Mouse (Mus musculus) kidney, embryonic 16.5 days (tissue): Measurements from ENCODE around the gene Emc3. TPM values are rescaled to one million over a fixed set of nuclear protein-coding genes. Genes with fewer than 3 reads are reported as not detected.
A peak's percentile ranks its signal among the peaks of the same experiment; 100 is the strongest.

Experiments used
- ATAC-seq: fragments of 200-750 bp; cut with Nextera tagmentation; 2 replicates; pipeline ENCODE4 v1.8.0; 2017; ENCODE audit warnings: moderate TSS enrichment; ENCODE audit not compliant: low FRiP score, low TSS enrichment
- H3K27ac ChIP-seq: fragments of 300-500 bp; sonication (generic); 2 replicates; pipeline ENCODE4 v1.5.1; 2014; ENCODE audit warnings: low read length
- H3K27me3 ChIP-seq: fragments of 300-500 bp; sonication (generic); 2 replicates; pipeline ENCODE4 v1.6.1; 2014; ENCODE audit warnings: low read length, control low read depth, mixed read lengths; ENCODE audit not compliant: insufficient read depth
- H3K36me3 ChIP-seq: fragments of 300-500 bp; sonication (generic); 2 replicates; pipeline ENCODE4 v1.6.1; 2014; ENCODE audit warnings: low read length, control low read depth, mixed read lengths; ENCODE audit not compliant: insufficient read depth
- H3K4me1 ChIP-seq: fragments of 300-500 bp; sonication (generic); 2 replicates; pipeline ENCODE4 v1.6.1; 2014; ENCODE audit warnings: low read length, control low read depth, mixed read lengths; ENCODE audit not compliant: insufficient read depth
- H3K4me2 ChIP-seq: fragments of 300-500 bp; sonication (generic); replicated peaks from 2 replicates; pipeline ENCODE4 v1.6.1; 2014; ENCODE audit warnings: low read depth, low read length
- H3K4me3 ChIP-seq: fragments of 300-500 bp; sonication (generic); 2 replicates; pipeline ENCODE4 v1.5.1; 2014; ENCODE audit warnings: mild to moderate bottlenecking, low read length
- H3K9ac ChIP-seq: fragments of 300-500 bp; sonication (generic); replicated peaks from 2 replicates; pipeline ENCODE4 v1.6.1; 2014; ENCODE audit warnings: low read length
- H3K9me3 ChIP-seq: fragments of 300-500 bp; sonication (generic); 2 replicates; pipeline ENCODE4 v1.6.1; 2016; ENCODE audit warnings: low read length, control low read depth
- WGBS: fragments of 180-500 bp; shearing (Covaris S2); extraction: QIAGEN DNeasy Blood & Tissue Kit; methylation state at CpG from one replicate; pipeline ENCODE4 v1.1.7; 2014; 5-methylcytosine and 5-hydroxymethylcytosine counted together
- polyA plus RNA-seq: library from polyadenylated mRNA; unstranded; fragments of >200 nt; fragmentation: Nextera tagmentation; extraction: Ambion mirVana; gene quantifications from 2 replicates; pipeline ENCODE4 v1.2.1, GENCODE M21; 2015

Emc3 gene
- polyA plus RNA-seq, 1 experiment from 2014 or later: 122 TPM

DNA sequence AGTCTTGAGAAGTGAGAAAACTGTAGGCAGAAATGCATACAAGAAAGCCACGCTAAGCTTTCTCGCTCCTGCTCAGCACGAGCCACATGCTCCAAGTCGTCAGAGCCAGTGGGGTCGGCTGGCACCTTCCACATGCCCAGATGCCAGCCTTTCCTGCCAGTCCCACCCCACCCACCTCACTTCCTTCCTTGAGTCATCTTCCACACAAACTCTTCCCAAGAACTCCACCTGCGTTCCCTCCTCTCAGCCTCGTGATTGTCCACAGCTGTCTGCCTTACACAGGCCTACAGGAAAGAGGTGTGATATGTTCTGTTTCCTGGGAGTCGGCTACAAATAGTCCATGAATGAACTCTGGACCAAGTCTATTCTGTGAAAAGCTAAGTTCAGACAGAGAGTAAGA, 8.0 kb downstream of the Emc3 start:
- Histone ChIP-seq H3K27ac (no peak overlapping the region), H3K4me2 (no peak overlapping the region), H3K27me3 (no peaks in the 10 kb centered on the region), H3K4me1 (no peaks in the 10 kb centered on the region), H3K4me3 (no peak overlapping the region), H3K9me3 (no peaks in the 10 kb centered on the region), H3K36me3 (peaks cover 39% of the 10 kb centered on the region), H3K9ac (no peak overlapping the region)
- 83% methylated on average over 8 of the region's 8 CpGs for WGBS
- no peak for ATAC-seq

DNA sequence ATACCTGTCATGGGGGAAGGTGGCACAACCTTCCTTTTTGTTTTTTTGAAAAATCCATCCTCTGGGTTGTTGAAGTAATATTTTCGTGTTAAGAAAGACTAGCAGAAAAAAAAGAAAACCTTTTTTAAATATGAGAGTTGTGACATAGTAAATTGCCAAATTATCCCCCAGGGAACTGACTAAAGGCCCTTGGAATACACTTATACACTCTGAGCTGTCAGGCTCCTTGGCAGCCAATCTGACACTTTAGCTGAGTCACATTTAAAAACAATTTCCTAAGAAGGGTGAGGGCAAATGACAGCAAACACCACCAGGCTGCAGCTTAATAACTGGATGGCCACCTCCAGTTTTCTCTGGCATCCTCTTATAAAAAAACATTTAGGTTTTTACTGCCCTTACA, 9.1 kb downstream of the Emc3 start:
- H3K36me3 ChIP-seq: peaks cover 50% of the 10 kb centered on the region
- H3K4me2 ChIP-seq: no peak overlapping the region
- H3K27me3 ChIP-seq: no peaks in the 10 kb centered on the region
- no peaks in the 10 kb centered on the region for H3K4me1 ChIP-seq
- no peak overlapping the region for H3K9ac ChIP-seq
- H3K9me3 ChIP-seq: no peaks in the 10 kb centered on the region
- ATAC-seq: no peak
- no peak overlapping the region for H3K4me3 ChIP-seq
- WGBS: 82% methylated on average over 1 of the region's 1 CpGs
- no peak overlapping the region for H3K27ac ChIP-seq

DNA sequence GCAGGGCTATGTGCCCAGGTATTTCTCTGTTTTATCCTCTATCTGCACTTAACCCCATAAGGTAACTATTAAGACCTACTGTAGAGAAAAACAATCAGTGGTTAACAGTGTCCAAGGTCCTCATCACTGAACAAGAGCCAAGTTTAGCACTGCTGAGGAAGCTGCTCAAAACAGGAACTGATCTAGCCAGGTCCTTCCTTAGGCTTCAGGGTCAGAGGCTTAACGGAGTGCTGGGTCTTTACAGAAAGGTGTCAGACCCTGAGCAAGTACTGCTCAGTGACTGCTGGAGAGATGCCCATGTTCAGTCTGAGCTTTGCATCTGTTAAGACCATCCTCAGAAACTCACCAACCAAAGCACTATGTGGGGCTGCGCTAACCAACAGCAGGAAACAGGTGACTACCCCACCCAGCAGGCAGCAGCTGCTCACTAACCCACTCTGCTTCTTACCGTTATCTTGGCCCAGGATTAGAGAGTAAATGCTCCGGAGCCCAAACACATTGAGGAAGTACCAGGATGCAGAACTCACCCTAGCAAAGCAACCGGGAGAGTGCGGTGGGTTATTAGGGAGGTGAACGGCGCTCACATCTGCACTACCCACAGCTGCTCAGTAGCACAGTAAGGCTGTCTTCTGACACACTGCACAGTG, 13.9 kb downstream of the Emc3 start:
- H3K4me2 ChIP-seq: no peak overlapping the region
- no peaks in the 10 kb centered on the region for H3K27me3 ChIP-seq
- no peak overlapping the region for H3K9ac ChIP-seq
- no peaks in the 10 kb centered on the region for H3K9me3 ChIP-seq
- peaks cover 83% of the 10 kb centered on the region for H3K36me3 ChIP-seq
- no peak overlapping the region for H3K27ac ChIP-seq
- H3K4me1 ChIP-seq: no peaks in the 10 kb centered on the region
- ATAC-seq: no peak
- 93% methylated on average over 8 of the region's 8 CpGs for WGBS
- H3K4me3 ChIP-seq: no peak overlapping the region

DNA sequence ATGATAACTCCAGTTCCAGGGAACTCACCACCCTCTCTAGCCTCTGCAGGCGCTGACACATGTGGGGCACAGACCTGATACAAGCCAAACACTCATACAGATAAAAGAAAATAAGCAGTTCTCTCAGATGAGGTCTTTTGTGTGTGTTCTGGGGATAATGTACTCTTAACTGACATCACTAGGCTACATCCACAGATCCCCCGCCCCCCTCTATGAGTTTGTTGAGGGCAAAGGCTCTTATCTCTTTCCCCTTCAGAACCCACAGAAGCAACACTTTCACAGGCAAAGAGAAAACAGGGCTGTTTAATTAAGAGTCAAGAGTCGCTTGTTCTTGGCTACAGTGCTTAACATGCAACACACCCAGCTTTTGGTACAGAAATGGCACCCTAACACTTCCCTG, 16.9 kb downstream of the Emc3 start:
- Histone ChIP-seq H3K4me2 (no peak overlapping the region), H3K36me3 (peaks cover 61% of the 10 kb centered on the region), H3K9me3 (no peaks in the 10 kb centered on the region), H3K27me3 (no peaks in the 10 kb centered on the region), H3K27ac (no peak overlapping the region), H3K4me1 (no peaks in the 10 kb centered on the region), H3K9ac (no peak overlapping the region), H3K4me3 (no peak overlapping the region)
- no peak for ATAC-seq
- 98% methylated on average over 3 of the region's 3 CpGs for WGBS

DNA sequence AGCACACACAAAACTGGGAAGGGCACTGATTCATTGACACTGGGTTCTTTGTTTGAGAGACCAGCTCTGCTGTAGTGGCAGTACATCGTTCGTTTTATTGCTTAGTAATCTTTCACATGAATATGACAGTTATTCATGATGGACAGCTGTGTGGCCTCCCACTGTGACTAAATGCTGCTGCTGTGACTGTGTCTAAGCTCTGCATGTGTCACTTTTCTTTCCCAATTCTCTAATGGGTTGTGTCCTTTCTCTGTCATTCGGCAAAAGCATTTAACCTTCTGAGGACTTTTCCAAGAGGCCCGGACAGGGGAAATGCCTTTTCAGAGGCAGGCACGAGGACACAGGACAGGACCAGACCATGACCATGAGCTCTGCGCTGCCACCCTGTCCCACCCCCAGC, 17.5 kb downstream of the Emc3 start:
- no peaks in the 10 kb centered on the region for H3K27me3 ChIP-seq
- peaks cover 55% of the 10 kb centered on the region for H3K36me3 ChIP-seq
- WGBS: 94% methylated on average over 6 of the region's 6 CpGs
- H3K27ac ChIP-seq: no peak overlapping the region
- H3K4me2 ChIP-seq: no peak overlapping the region
- H3K4me1 ChIP-seq: no peaks in the 10 kb centered on the region
- ATAC-seq: no peak
- H3K4me3 ChIP-seq: no peak overlapping the region
- H3K9ac ChIP-seq: no peak overlapping the region
- H3K9me3 ChIP-seq: no peaks in the 10 kb centered on the region

DNA sequence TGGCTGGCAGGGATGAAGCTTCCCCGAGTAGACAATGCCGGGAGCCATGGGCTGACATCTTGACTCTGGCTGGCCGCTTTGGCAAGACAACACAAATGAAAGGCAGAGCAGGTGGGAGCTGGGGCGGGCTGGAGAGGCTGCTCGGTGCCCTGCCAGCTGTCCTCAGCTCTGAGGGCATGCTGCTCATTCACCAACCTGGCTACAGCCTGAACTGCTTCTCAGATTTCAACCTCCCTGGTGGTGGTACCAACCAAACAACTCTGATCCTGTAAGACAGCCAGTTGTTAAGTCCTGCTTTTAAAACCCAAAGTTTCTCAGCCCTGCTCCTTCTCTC, 22.5 kb downstream of the Emc3 start:
- Histone ChIP-seq H3K4me3 (no peak overlapping the region), H3K9me3 (no peaks in the 10 kb centered on the region), H3K9ac (no peak overlapping the region), H3K4me1 (0 out of 2 replicates have a peak, but pooled peaks cover 4% of the 10 kb centered on the region), H3K27ac (no peak overlapping the region), H3K27me3 (no peaks in the 10 kb centered on the region), H3K36me3 (peaks cover 7% of the 10 kb centered on the region), H3K4me2 (no peak overlapping the region)
- 39% methylated on average over 5 of the region's 5 CpGs for WGBS
- ATAC-seq: 0 out of 2 replicates have a peak, but pooled peaks have one; percentile 15

DNA sequence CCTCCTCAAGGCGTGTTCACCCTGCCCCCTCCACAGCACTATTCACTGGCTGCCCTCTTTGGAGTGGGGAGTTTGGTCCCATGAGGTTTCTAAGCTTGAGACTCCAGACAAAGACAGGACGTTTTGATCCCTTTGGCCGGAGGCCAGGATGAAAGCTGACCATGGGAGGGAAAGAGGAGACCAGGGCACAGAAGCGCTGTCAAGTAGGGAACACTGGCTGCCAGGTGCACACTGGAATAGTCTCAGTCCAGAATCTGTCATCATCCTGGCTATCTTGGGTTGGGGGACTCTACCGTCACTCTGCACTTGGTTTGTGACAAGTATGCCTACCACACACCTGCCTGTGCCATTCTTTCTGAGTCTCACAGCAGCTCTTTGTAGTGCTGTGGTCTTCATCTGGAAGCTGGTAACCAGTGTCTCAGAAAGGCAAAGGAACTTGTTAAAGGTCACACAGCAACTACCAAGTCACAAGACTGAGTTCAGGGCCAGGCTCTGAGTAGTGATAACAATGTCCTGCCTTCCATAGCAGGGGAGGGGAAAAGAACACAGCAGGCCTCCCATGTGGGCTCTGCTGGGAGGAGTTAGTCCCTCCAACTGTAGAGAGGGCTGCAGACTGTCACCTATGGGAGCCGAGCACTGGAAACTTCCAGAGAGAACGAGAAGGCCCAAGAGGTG, 23.0 kb downstream of the Emc3 start:
- H3K36me3 ChIP-seq: peaks cover 2% of the 10 kb centered on the region; the same call in 1 of the 2 replicates
- H3K4me2 ChIP-seq: no peak overlapping the region
- H3K9me3 ChIP-seq: no peaks in the 10 kb centered on the region
- 58% methylated on average over 7 of the region's 7 CpGs for WGBS
- H3K27ac ChIP-seq: no peak overlapping the region
- no peak overlapping the region for H3K4me3 ChIP-seq
- H3K4me1 ChIP-seq: 0 out of 2 replicates have a peak, but pooled peaks cover 4% of the 10 kb centered on the region
- H3K27me3 ChIP-seq: no peaks in the 10 kb centered on the region
- 0 out of 2 replicates have a peak, but pooled peaks have one; percentile 6 for ATAC-seq
- no peak overlapping the region for H3K9ac ChIP-seq

DNA sequence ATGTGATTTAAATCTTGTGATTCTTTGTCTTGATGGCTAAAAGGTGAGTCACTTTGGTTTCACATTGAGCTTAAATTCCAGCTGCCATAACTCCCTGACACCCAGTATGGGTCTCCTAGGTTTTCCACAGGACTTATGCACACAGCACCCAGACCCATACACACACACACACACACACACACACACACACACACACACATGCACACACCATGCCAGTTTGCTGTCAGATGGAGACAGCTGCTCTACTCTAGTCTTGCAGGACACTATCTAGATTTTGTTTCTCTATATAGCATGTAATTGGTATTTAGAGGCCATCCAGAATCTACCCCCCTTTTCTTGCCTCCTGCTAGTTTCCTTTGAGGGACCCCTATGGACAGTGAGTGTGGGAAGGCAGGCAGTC, 24.3 kb downstream of the Emc3 start:
- 0 out of 2 replicates have a peak, but pooled peaks cover 4% of the 10 kb centered on the region for H3K4me1 ChIP-seq
- H3K4me3 ChIP-seq: no peak overlapping the region
- ATAC-seq: no peak
- no peaks in the 10 kb centered on the region for H3K36me3 ChIP-seq
- peaks cover 6% of the 10 kb centered on the region for H3K27me3 ChIP-seq
- H3K9ac ChIP-seq: no peak overlapping the region
- no peak overlapping the region for H3K4me2 ChIP-seq
- H3K27ac ChIP-seq: no peak overlapping the region
- no peaks in the 10 kb centered on the region for H3K9me3 ChIP-seq

DNA sequence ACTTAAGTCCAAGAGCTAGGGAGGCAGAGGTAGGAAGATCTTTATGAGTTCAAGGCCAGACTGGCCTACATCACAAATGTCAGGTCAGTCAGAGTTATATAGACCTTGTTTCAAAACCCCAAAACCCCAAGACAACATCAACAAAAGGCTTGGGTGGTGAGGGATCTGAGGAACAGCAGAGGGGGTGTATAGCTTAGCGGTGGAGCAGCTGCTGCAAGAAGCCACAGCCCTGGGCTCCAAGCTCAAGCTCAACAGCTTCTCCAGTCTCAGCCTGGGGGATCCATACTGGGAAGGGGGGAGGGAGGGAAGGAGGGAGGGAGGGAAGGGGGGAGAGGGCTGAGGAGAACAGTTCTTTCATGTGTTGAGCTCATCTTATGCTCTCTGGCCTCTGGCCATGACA, 25.8 kb downstream of the Emc3 start:
- peaks cover 8% of the 10 kb centered on the region for H3K4me1 ChIP-seq
- WGBS: 83% methylated on average over 1 of the region's 1 CpGs
- no peak for ATAC-seq
- no peak overlapping the region for H3K4me2 ChIP-seq
- no peaks in the 10 kb centered on the region for H3K9me3 ChIP-seq
- no peaks in the 10 kb centered on the region for H3K36me3 ChIP-seq
- H3K27me3 ChIP-seq: peaks cover 19% of the 10 kb centered on the region
- no peak overlapping the region for H3K27ac ChIP-seq
- no peak overlapping the region for H3K4me3 ChIP-seq
- no peak overlapping the region for H3K9ac ChIP-seq

DNA sequence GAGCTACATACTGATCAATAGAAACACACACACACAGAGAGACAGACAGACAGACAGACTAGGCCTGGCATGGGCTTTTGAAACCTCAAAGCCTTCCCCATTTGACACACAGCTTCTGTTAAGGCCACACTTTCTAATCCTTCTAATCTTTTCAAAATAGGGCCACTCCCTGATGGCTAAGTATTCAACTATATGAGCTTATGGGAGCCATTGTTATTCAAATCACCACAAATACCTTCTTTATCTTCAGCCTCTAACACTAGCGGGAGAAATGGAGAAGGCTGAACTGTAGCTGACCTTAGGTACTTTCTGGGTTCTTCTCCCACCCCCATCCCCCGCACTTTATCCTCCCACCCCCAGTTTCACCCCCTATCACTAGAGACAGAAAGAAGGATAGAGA, 28.7 kb downstream of the Emc3 start:
- Histone ChIP-seq H3K27ac (no peak overlapping the region), H3K36me3 (no peaks in the 10 kb centered on the region), H3K4me3 (no peak overlapping the region), H3K9me3 (no peaks in the 10 kb centered on the region), H3K4me1 (peaks cover 5% of the 10 kb centered on the region), H3K4me2 (no peak overlapping the region), H3K27me3 (peaks cover 20% of the 10 kb centered on the region), H3K9ac (no peak overlapping the region)
- 91% methylated on average over 2 of the region's 2 CpGs for WGBS
- no peak for ATAC-seq
